In the genomic region with DNA sequence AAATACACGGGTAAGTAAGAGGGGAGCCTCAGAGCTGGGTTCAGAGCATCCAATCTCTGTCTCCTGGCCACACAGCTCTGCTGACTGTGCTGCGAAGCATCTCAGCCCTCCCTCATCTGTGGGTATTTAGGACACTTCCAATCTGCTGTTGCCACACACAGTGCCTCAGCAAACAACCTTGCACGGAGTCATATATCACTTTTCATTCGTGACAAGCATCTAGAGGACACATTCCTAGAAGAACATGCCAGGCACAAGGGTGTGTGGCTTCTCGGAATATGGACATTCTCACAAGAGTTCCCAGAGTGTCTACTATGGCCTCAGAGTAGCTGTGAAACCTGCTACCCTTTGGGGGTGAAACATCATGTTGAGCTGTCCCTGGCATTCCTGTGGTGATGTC, we compare ENCODE assay signal across 19 mouse cellular contexts. TPM values are rescaled to one million over a fixed set of nuclear protein-coding genes. Genes with fewer than 3 reads are reported as not detected.
DNase-seq lines count a peak whose midpoint lies in the region.
"Had no signal": no experiment of that assay in that cellular context is flagged by ENCODE, and none has a peak within 500 bp of the region (broad histone marks: within the 10 kb centered on the region; RNA-seq: fewer than 3 reads in every experiment).

No protein-coding gene starts in this region.

- DNase-seq in 3134 (ENCODE audit: extremely low read depth, insufficient read length, low spot score) (peak; percentile 35), 3T3-L1 (ENCODE audit: low read depth, low spot score) (peak; percentile 91), adipocyte (ENCODE audit: low spot score) (peak; percentile 28)
- DNase-seq in adrenal gland, postnatal 36 days, result peak; percentile 38 to 56
- no peak for DNase-seq in kidney, adult 18-20 months
- no peak for DNase-seq in left cerebral cortex, postnatal 4 days
- DNase-seq: B cell, adult 2 months; cerebellum, adult 11 months; cerebellum, adult 8-10 months; cerebellum, postnatal 10 days; cerebellum, postnatal 36 days; embryo, embryonic 11 days; gastrocnemius, postnatal 25 days; heart, adult 18-20 months; heart, postnatal 10 days; heart, postnatal 36 days; kidney, adult 2 months had no signal

- intact Hi-C loops in left cerebral cortex, postnatal 4 days (cut with DNase I), result loop anchor here (5.0 to 10.0 kb wide), 2 partner anchors 230 to 387 kb away; no protein-coding TSS in a partner anchor

RNA-seq across cellular contexts. Expression of gene Elfn1, which starts 2.6 kb away (rescaled TPM):
- total RNA-seq in adrenal gland, postnatal 36 days (2021), result 10 to 100 TPM in 1 of 2 experiments, under 1 TPM in 1; 0.46 to 20.1 TPM
- 10 to 100 TPM; 33.5 to 37.2 TPM for total RNA-seq in left cerebral cortex, postnatal 4 days (2021)
- total RNA-seq: gastrocnemius, adult 8-10 months; gastrocnemius, postnatal 25 days; MEL had no signal

Comparison
In these comparisons a context has a peak if more than half of its experiments do, and no peak if none do; other contexts are left out.
1. DNase-seq: peak in 3134 (single experiment), 3T3-L1 (single experiment), adipocyte (single experiment) and adrenal gland, postnatal 36 days (2 of 2); none in kidney, adult 18-20 months (single experiment) and left cerebral cortex, postnatal 4 days (single experiment).